Mouse (Mus musculus): ENCODE data around the gene Tmprss9.

GRCm38 (mm10) chr10:80854913-80855748 lies 16.5 kb upstream of the Tmprss9 start, which contains the start of the genes Lsm7 and Sppl2b:
- TF ChIP-seq CTCF (IDR thresholded peaks at IDR 0.05; ENCODE audit: low read depth) (no peak), EP300 (optimal IDR thresholded peaks at IDR 0.05) (no peak)
